Mouse (Mus musculus): ENCODE data around the gene Hap1.

The Hap1 gene

GRCm38 (mm10) chr11:100355972-100356818 lies at the start of gene Hap1:
TSS of gene Hap1 (minus strand) at chr11:100356128.
- no peak for DNase-seq (ENCODE audit: low spot score)

- no peak for DNase-seq (ENCODE audit: low spot score)
These were observed 48.6 kb upstream of the Hap1 start for GRCm38 (mm10) chr11:100404456-100405074.

DNA sequence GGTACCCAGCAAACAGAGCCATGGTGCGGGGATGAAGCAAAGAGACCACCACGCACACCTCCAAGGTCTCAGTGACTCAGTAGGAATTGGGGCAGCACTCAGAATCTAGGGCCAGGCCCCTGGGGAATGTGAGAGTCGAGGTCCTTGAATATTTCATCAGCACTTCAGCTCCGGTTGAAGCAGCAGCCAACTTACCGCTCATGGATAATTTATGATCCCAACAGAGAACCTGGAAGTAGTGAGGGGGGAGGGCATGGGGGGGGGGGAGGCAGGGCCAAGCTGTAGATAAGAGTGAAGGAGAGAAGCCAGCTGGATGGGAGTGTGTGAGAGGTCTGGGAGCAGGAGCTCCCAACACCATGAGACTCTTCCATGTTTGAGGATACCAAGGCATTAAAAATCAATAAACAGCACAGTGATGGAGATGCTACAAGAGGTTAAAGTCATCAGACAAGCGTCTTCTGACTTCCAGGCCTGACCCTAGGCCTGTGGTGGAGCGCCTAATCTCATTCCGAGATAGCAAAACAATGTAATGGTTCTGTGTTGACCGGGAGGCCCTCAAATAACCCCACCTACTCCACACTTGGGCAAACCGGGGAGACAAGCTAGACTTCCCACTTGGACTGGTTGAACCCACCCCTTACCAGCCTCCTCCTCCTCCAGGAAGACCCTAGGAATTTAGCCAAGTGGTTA lies 47.7 kb upstream of the Hap1 start:
- no peak for DNase-seq (ENCODE audit: low spot score)

- DNase-seq (ENCODE audit: low spot score), result no peak
These were observed 46.8 kb upstream of the Hap1 start for GRCm38 (mm10) chr11:100402682-100403081.

GRCm38 (mm10) chr11:100402240-100402639 lies 46.3 kb upstream of the Hap1 start:
- no peak for DNase-seq (ENCODE audit: low spot score)

- DNase-seq (ENCODE audit: low spot score), result no peak
These were observed 44.9 kb upstream of the Hap1 start for GRCm38 (mm10) chr11:100400842-100401241.

DNA sequence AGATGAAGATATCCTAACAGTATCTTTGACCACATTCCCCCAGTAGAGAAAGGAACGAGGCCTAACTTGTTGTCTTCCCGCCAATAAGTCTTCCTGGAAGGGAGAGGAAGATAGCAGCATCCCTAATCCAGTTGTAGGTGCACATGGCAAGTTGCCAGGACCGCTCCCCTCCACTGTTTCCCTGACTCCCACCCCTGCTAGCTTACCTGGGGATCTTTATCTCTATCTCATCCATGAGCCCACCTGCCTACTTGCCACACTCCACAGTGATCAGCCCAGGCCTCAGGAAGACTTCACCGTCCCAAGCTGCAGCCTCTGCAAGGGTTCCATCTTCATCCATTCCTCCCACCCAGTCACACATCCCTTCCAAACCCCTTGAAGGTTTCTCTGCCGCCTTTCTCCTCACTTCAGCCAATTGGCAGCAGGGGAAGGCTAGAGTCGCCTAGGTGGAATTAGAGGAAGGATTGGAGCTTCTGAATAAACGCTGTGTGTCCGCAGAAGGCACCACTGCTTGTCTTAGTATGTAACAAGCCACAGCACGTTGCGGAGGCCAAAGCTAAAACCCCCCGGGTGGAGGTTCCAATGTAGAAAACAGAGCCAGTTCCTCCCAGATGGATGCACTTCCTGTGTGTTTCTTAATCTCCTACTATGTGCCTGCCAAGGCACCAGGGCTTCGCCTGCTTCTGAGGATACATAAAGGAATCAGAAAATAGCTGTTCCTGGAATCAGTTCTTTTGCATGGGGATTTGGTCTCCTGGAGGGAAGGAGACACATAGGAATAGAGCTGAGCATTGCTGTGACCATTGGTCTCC lies 44.0 kb upstream of the Hap1 start:
- no peak for DNase-seq (ENCODE audit: low spot score)

DNA sequence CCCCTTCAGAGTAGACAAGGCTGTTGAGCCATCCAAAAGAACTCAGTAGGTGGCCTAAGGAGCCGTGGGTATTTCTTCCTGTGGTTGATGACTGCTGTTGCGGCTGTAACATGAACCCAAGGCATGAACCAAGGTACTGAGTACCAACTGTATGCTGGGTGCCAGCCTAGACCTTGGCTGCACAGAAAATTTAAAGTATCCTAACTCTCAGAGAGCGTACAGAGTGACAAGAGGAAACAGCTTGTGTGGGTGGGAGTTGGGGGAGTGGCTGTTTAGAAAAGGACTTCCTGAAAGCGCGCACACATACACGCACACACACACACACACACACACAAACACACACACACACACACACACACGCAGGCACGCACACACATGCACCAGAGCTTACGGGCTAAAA lies 43.4 kb upstream of the Hap1 start:
- DNase-seq (ENCODE audit: low spot score), result no peak

GRCm38 (mm10) chr11:100398517-100398916 lies 42.6 kb upstream of the Hap1 start:
- no peak for DNase-seq (ENCODE audit: low spot score)

GRCm38 (mm10) chr11:100397600-100398389 lies 41.9 kb upstream of the Hap1 start, which contains the start of gene Jup:
TSS of gene Jup (minus strand) at chr11:100397763.
- peak; percentile 99 for DNase-seq (ENCODE audit: low spot score)

DNA sequence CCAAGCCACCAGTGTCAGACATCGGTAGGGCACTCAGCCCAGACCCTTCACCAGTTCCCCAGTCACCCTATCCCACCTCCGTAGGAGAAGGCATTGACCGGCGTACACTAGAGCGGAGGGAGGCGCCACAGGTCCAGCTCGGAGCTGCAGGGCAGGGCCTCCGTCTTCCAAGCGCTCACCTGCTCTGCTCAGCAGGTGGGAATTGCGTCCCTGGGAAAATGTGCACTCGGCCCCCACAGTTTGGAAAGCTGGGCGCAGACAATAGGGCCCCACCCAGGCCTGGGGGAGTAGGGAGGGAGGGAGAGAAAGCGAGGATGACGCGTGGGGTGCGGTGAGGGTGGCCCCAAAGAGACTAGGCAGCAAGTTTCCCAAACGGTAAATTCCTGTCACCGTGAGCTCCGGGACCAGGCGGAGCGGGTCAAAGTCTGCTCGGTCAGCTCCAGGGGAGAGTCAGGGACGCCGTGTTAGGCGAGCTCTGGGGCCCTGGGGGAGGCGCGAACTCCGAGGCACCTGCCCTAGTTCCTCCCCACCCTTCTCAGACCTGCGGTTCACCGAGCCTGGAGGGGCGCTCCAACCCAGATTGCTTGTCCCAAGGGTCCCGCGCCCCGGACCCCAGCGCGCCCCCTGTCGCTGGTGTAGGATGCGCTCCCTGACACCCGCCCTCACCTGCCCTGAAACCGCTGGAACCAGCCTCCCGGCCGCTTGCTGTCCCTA lies 41.1 kb upstream of the Hap1 start:
- no peak for DNase-seq (ENCODE audit: low spot score)

- DNase-seq (ENCODE audit: low spot score), result no peak
These were observed 40.1 kb upstream of the Hap1 start for GRCm38 (mm10) chr11:100395861-100396631.

GRCm38 (mm10) chr11:100395200-100395599 lies 39.3 kb upstream of the Hap1 start:
- DNase-seq (ENCODE audit: low spot score), result no peak

DNA sequence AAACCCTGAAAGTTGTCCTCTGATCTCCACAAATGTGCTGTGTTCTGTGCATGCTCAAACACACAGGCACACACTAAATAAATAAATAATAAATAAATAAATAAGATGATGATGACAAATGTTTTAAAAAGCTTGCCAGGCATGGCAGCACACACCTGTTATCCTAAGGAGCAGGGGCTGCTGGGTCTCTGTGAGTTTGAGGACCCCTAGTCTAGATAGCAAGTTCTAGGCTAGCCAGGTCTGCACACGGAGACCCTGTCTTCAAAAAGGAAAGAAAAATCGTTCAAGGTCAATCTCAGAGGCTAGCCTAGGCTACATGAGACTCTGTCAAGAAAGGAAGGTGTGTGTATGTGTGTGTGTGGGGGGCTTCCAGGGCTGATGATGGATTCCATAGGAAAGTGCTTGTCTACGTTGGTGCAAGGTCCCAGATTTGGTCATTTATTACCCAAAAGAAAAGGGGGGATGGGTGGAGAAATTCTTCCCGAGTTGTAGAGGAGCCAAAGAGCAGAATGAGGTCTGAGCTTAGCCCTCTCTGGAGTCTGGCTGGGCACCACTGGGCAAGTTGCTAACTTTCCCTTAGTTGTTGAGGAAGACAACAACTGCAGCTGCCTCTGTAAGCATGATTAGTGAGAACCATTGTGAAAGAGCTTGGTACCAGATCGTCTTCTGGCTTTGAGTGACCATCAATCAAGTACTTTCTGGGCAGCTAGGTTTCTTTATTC lies 38.6 kb upstream of the Hap1 start:
- DNase-seq (ENCODE audit: low spot score), result no peak

- DNase-seq (ENCODE audit: low spot score), result no peak
These were observed 37.8 kb upstream of the Hap1 start for GRCm38 (mm10) chr11:100393733-100394132.

- no peak for DNase-seq (ENCODE audit: low spot score)
These were observed 37.0 kb upstream of the Hap1 start for GRCm38 (mm10) chr11:100392958-100393357.

DNA sequence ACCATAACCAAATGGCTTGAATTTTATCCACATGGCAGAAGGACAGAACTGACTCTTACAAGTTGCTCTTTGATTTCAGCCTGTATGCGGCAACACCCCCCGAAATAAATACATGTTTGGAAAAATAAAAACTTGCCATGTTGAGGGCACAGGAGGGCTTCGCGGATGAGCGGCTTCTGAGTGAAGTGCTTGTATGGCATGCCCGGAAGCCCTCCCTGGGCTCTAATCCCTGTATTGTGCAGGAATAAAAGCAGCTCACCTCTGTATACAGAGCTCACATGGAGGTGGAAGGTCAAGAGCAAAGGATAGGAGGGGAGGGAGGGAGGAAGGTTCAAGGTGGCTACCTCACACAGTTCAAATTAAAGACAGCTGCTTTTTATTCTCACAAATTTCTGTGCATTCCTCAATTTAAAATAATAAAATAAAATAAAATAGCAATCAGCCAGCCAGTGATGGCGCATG lies 36.0 kb upstream of the Hap1 start:
- DNase-seq (ENCODE audit: low spot score), result no peak

GRCm38 (mm10) chr11:100391081-100391883 lies 35.4 kb upstream of the Hap1 start:
- DNase-seq (ENCODE audit: low spot score), result no peak

Measured in urinary bladder, postnatal 10 days (tissue).